Mouse (Mus musculus): ENCODE measurements around the gene Smgc.
"Not testable (repeated sequence)": the region's sequence is repeated elsewhere in the genome, so short reads cannot be mapped to it uniquely, and the experiment has no call there.

The Smgc gene

DNA sequence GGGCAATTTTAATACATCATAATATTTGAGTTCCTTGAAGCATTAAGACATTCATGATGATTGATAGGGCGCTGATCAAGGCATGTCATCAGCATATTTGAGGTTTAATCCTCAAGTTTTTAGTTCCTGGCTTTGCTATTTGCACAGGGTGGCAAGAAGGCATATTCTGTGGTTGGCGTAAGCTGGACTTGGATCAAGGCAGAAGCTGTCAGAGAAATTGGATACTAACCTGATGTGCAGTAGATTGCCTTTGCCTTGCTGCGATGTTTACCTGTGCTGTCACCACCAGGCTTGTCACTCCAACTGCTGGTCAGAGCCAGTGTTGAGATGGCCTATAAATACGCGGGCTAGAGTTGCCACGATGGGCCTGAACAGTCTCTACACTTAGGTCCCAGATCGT lies at the start of gene Smgc:
TSS of gene Smgc (plus strand) at position 301 of the 400 bp plus-strand sequence.
- no peak for DNase-seq

DNA sequence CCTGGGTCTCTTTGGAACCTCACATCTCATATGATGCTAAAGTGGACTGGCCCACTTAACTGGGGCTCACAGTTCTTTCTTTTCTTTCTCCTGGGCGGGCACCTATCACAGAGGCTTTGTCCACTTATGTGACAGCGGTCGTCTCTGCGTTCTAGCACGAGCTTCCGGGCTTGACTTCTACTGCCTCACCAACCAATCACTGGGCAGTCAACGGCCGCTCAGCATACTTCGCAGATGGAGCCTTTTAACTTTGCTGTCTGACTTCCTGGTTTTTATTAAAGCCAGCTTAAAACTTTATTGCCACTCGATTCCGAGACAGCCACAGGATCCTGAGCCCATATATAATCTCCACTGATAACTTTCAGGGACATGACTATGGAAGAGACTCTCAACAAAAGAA lies 49.7 kb upstream of the Smgc start:
- peak; percentile 14 for DNase-seq

DNA sequence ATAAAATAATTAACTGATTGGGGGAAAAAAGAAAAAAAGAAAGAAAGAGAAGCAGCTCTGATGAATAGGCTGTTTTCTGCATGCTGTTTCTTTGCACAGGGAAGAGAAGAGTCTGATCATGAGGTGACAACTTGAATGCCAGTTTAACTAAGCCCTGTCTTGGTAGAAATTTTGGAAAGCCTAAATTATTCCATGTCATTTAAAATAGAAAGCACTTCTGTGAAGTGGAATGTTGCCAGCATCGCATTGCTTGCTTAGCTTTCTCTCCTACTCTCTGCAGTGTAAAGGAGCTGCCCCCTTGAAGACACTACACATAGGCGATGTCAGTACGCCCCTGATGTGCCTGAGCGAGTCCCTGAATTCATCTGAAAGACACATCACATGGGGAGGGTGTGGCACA lies 31.6 kb upstream of the Smgc start:
- DNase-seq: no peak

DNA sequence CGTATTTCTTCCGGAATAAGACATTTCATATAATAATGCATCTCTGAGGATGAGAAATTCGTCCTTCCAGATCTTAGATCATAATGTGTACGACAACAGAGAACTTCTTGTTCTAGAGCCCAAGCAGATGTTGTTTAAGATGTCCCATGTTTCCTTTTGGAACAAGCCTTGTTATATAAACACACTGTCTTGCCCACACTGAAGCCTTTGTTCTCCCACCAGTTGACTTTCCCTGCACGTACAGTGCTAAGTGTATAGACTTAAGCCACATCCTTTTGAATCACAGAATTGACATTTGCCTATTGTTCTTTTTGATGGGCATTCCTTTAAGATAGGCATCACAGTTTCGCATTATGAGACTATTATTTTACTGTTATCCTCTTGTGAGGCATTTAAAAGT lies 2.7 kb upstream of the Smgc start:
- DNase-seq: no peak

DNA sequence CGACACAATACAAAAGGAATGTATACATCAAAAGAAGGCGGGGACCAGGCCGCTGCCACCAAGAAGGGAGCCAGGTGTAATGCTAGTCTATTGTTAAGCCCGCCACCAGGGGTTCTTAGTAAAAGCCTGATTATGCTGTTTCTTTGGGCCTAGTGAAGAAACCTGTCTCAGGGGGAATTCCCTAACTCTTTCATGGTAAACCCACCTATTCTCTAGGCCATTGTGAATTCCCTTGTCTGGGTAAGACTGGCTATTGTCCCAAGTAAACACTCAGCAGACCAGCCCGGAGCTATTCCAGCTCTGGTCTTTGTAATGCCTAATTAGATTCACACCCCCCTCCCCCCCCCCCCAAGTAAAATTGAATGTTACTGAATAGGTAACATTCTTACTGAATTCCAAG lies 26.1 kb downstream of the Smgc start:
- not testable (repeated sequence) for DNase-seq

DNA sequence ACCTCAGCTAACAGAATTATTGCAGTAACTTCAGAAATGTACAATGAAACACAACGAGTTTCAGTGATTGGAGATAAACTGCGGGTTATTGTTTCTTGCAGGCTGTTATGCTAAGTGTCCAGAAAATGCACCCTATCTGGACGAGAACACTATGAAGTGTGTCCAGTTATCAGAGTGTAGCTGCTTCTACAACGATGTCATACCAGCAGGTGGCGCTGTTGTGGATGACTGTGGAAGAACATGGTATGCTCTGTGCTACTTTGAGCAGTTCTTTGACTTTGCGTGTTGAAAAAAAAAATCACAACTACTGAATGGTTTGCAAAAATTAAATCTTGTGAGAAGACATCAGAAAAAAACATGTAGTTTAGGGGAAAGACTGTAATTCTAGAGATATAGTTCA lies 62.2 kb downstream of the Smgc start:
- peak; percentile 37 for DNase-seq

DNA sequence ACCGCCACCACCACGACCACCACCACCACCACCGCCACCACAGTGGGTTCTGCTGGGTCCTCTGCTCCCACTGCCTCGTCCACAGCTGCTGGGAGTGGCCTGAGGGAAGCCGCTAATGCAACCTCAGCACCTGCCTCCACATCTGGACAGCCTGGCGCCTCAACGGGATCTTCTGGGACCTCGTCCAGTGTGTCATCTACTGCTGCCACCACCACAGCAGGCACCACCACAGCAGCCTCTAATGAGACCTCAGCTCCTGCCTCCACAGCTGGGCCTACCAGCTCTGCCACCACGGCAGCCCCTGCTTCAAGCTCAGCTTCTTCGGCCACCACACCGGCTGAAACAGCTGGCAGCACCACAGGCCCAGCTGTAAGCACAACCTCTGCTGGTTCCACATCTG lies 69.0 kb downstream of the Smgc start:
- not testable (repeated sequence) for DNase-seq
